Mouse (Mus musculus) neural tube, embryonic 11.5 days (tissue): ENCODE results near the gene Lrrc56. TPM values are rescaled to one million over a fixed set of nuclear protein-coding genes. Genes with fewer than 3 reads are reported as not detected.
A peak's percentile ranks its signal among the peaks of the same experiment; 100 is the strongest.

Experiments used
- ATAC-seq: fragments of 200-750 bp; cut with Nextera tagmentation; 2 replicates; pipeline ENCODE4 v1.8.0; 2017; ENCODE audit warnings: moderate number of reproducible peaks, mild to moderate bottlenecking, moderate TSS enrichment, moderate library complexity; ENCODE audit not compliant: insufficient read depth, low FRiP score, low TSS enrichment
- DNase-seq: peaks from one replicate; pipeline ENCODE4 v3.0.0-alpha.2; 2015; ENCODE audit warnings: low spot score
- H3K27ac ChIP-seq: fragments of 300-500 bp; sonication (generic); 2 replicates; pipeline ENCODE4 v1.5.1; 2014; ENCODE audit warnings: low read depth, mild to moderate bottlenecking, low read length
- H3K27me3 ChIP-seq: fragments of 300-500 bp; sonication (generic); 2 replicates; pipeline ENCODE4 v1.6.1; 2014; ENCODE audit warnings: mild to moderate bottlenecking, low read length, mixed read lengths; ENCODE audit not compliant: control insufficient read depth, insufficient read depth
- H3K36me3 ChIP-seq: fragments of 300-500 bp; sonication (generic); 2 replicates; pipeline ENCODE4 v1.6.1; 2014; ENCODE audit warnings: mild to moderate bottlenecking, low read length, moderate library complexity, mixed read lengths; ENCODE audit not compliant: control insufficient read depth, insufficient read depth
- H3K4me1 ChIP-seq: fragments of 300-500 bp; sonication (generic); 2 replicates; pipeline ENCODE4 v1.6.1; 2014; ENCODE audit warnings: low read length, mixed read lengths; ENCODE audit not compliant: control insufficient read depth, insufficient read depth
- H3K4me2 ChIP-seq: fragments of 300-500 bp; sonication (generic); 2 replicates; pipeline ENCODE4 v1.6.1; 2014; ENCODE audit warnings: low read depth, mild to moderate bottlenecking, moderate library complexity
- H3K4me3 ChIP-seq: fragments of 300-500 bp; sonication (generic); 2 replicates; pipeline ENCODE4 v1.5.1; 2014; ENCODE audit warnings: low read depth, low read length
- H3K9ac ChIP-seq: fragments of 300-500 bp; sonication (generic); 2 replicates; pipeline ENCODE4 v1.6.1; 2014; ENCODE audit warnings: mild to moderate bottlenecking, low read length
- H3K9me3 ChIP-seq: fragments of 300-500 bp; sonication (generic); 2 replicates; pipeline ENCODE4 v1.6.1; 2016; ENCODE audit warnings: low read length; ENCODE audit not compliant: control insufficient read depth
- WGBS: fragments of 180-500 bp; shearing (Covaris S2); extraction: QIAGEN DNeasy Blood & Tissue Kit; methylation state at CpG from one replicate; pipeline ENCODE4 v1.1.7; 2014; 5-methylcytosine and 5-hydroxymethylcytosine counted together
- polyA plus RNA-seq: library from polyadenylated mRNA; unstranded; fragments of >200 nt; fragmentation: Nextera tagmentation; extraction: Ambion mirVana; gene quantifications from 2 replicates; pipeline ENCODE4 v1.2.1, GENCODE M21; 2014

Lrrc56 gene
- polyA plus RNA-seq, 1 experiment from 2014 or later = 9.5 TPM

DNA sequence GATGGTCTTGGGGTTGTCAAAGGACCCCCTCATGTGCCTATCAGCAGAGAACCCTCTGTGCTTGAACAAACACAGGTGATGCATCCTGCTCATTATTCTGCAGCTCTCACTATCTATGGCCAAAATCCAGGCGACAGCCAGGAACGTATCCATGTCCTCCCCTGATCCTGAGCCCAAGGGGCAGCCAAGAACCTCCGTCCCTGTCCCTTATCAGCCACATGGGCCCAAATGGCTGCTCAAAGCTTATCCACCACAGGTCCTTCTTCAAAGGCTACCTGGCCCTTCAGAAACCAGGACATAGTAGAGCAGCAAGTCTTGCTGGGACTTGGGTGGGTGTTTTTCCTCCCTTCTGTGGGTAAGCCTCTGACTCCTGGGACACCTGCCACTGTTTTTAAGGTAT is 5.8 kb upstream of the Lrrc56 start:
- Histone ChIP-seq H3K27me3 (no peaks in the 10 kb centered on the region), H3K27ac (no peak overlapping the region), H3K9ac (no peak overlapping the region), H3K4me2 (no peak overlapping the region), H3K4me1 (peaks cover 8% of the 10 kb centered on the region), H3K4me3 (no peak overlapping the region), H3K36me3 (peaks cover 5% of the 10 kb centered on the region), H3K9me3 (no peaks in the 10 kb centered on the region)
- WGBS = 82% methylated on average over 3 of the region's 3 CpGs
- DNase-seq (no peak), ATAC-seq (no peak)

DNA sequence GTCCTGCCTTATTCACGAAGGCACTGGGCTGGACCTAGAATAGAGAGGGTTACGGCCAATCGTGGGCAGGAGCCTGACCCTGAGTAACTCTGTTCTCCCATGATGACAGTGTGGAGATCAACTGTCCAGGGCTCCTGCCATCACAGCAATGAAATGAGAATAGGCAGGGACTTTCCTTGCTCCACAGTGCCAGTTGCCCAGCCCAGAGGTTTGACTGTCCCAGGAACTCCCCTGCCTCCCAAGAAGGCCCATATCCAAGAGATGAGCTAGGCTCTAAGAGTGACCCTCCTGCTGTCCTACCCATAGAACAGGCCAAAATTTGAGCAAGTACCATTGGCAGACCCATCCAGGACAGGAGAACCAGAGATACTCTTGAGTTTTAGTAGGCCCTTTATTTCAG is 5.2 kb upstream of the Lrrc56 start:
- H3K9me3 ChIP-seq = no peaks in the 10 kb centered on the region
- H3K4me1 ChIP-seq = peaks cover 8% of the 10 kb centered on the region
- no peak overlapping the region for H3K27ac ChIP-seq
- no peak overlapping the region for H3K4me3 ChIP-seq
- H3K27me3 ChIP-seq = no peaks in the 10 kb centered on the region
- no peak overlapping the region for H3K9ac ChIP-seq
- ATAC-seq (no peak), DNase-seq (no peak)
- 97% methylated on average over 3 of the region's 3 CpGs for WGBS
- H3K4me2 ChIP-seq = no peak overlapping the region
- H3K36me3 ChIP-seq = peaks cover 5% of the 10 kb centered on the region

GRCm38 (mm10) chr7:141190220-141190619 is 3.7 kb upstream of the Lrrc56 start:
- Histone ChIP-seq H3K4me3 (no peak overlapping the region), H3K9ac (no peak overlapping the region), H3K4me1 (peaks cover 11% of the 10 kb centered on the region), H3K27ac (no peak overlapping the region), H3K9me3 (no peaks in the 10 kb centered on the region), H3K27me3 (no peaks in the 10 kb centered on the region), H3K4me2 (no peak overlapping the region), H3K36me3 (peaks cover 5% of the 10 kb centered on the region)
- ATAC-seq (no peak), DNase-seq (no peak)
- 94% methylated on average over 3 of the region's 3 CpGs for WGBS

DNA sequence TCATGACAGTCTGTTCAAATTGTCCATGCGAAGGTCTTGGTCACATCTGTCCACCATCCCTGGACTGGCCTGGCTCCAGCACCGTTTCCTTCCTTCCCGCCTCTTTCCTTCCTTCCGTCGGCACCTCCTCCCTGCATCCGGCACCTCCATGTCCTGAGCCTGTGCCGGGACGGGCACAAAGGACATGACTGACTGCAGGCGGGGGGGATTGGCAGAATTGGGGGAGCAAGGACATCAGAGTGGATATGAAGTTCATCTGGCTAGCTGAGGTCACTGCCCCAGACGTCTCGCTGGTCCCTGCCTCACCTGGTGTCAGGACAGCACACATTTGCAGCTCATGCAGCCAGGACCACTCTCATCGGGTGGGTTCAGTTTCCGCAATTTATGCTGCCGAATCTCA is 2.9 kb upstream of the Lrrc56 start:
- WGBS = 92% methylated on average over 14 of the region's 14 CpGs
- Histone ChIP-seq H3K27me3 (no peaks in the 10 kb centered on the region), H3K36me3 (peaks cover 5% of the 10 kb centered on the region), H3K27ac (no peak overlapping the region), H3K9me3 (no peaks in the 10 kb centered on the region), H3K9ac (no peak overlapping the region), H3K4me3 (no peak overlapping the region), H3K4me2 (no peak overlapping the region), H3K4me1 (peaks cover 12% of the 10 kb centered on the region)
- no peak for ATAC-seq
- DNase-seq = no peak

DNA sequence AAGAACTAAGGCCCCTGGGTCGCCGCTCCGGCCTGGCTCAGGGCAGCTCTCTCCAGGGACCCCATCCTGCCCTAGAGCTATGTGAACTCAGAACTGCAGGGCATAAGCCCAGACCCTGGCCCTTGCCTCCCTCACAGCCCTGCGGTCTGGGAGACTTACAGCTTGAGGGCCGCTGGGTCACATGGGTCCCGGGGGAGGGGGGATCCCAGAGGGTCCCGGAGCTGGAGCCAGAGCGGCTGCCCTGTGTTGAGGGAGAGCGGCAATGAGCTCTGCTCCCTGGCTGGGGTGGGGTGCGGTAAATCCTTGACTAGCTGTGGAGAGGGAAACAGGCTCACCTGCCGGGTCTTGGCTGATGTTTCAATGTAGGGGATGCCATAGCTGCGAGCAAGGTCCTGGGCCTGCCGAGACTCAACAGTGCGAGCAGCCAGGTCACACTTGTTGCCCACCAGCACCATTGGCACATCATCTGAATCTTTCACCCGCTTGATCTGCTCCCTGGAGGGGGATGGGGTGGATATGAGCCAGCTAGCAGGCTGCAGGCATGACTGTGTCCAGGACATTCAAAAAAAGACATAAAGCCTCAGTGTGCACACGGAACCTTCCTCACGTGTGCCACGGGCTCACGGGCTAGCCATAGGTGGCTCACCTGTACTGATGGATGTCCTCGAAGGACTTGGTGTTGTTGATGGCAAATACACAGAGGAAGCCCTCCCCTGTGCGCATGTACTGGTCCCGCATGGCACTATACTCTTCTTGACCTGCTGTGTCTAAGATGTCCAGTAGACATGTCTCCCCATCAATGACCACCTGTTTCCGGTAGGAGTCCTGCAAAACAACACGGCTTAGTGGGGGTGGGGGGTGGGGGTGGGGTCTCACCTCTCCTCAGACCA is 1.9 kb upstream of the Lrrc56 start:
- peaks cover 12% of the 10 kb centered on the region for H3K4me1 ChIP-seq
- WGBS = 92% methylated on average over 24 of the region's 24 CpGs
- ATAC-seq = no peak
- peaks cover 5% of the 10 kb centered on the region for H3K36me3 ChIP-seq
- H3K4me3 ChIP-seq = no peak overlapping the region
- no peak for DNase-seq
- H3K27ac ChIP-seq = no peak overlapping the region
- H3K4me2 ChIP-seq = peak overlapping the region; percentile 98; the same call in 1 of the 2 replicates
- no peak overlapping the region for H3K9ac ChIP-seq
- H3K9me3 ChIP-seq = no peaks in the 10 kb centered on the region
- H3K27me3 ChIP-seq = no peaks in the 10 kb centered on the region

GRCm38 (mm10) chr7:141192776-141193347 is 1.1 kb upstream of the Lrrc56 start:
- Histone ChIP-seq H3K4me1 (peaks cover 12% of the 10 kb centered on the region), H3K9me3 (no peaks in the 10 kb centered on the region), H3K27ac (peak overlapping the region; percentile 64; the same call in 1 of the 2 replicates), H3K4me3 (peak overlapping the region; percentile 94), H3K36me3 (peaks cover 5% of the 10 kb centered on the region), H3K27me3 (no peaks in the 10 kb centered on the region), H3K4me2 (peak overlapping the region; percentile 98), H3K9ac (peak overlapping the region; percentile 94)
- 25% methylated on average over 12 of the region's 12 CpGs for WGBS
- peak; percentile 19 for DNase-seq
- no peak for ATAC-seq

GRCm38 (mm10) chr7:141193348-141193856 is 555 bp upstream of the Lrrc56 start:
- no peaks in the 10 kb centered on the region for H3K27me3 ChIP-seq
- H3K9me3 ChIP-seq = no peaks in the 10 kb centered on the region
- H3K9ac ChIP-seq = peak overlapping the region; percentile 94
- peaks cover 12% of the 10 kb centered on the region for H3K4me1 ChIP-seq
- peak overlapping the region; percentile 98 for H3K4me2 ChIP-seq
- DNase-seq (no peak), ATAC-seq (no peak)
- peaks cover 5% of the 10 kb centered on the region for H3K36me3 ChIP-seq
- WGBS = under 1% methylated on average over 43 of the region's 43 CpGs
- peak overlapping the region; percentile 64 for H3K27ac ChIP-seq
- peak overlapping the region; percentile 94 for H3K4me3 ChIP-seq

- DNase-seq (peak; percentile 19), ATAC-seq (no peak)
- Histone ChIP-seq H3K9me3 (no peaks in the 10 kb centered on the region), H3K4me3 (peak overlapping the region; percentile 94), H3K4me1 (peaks cover 12% of the 10 kb centered on the region), H3K27me3 (no peaks in the 10 kb centered on the region), H3K27ac (peak overlapping the region; percentile 56; the same call in 1 of the 2 replicates), H3K9ac (peak overlapping the region; percentile 45), H3K36me3 (peaks cover 5% of the 10 kb centered on the region), H3K4me2 (peak overlapping the region; percentile 98)
- under 1% methylated on average over 23 of the region's 23 CpGs for WGBS
These were observed 452 bp downstream of the Lrrc56 start for GRCm38 (mm10) chr7:141194409-141194808.
